Mouse (Mus musculus) MEL (cell line): ENCODE results near the gene Ccl17. TPM values are rescaled to one million over a fixed set of nuclear protein-coding genes. Genes with fewer than 3 reads are reported as not detected.

Experiments
- DNase-seq: peaks from one replicate; pipeline ENCODE4 v3.0.0; 2011; ENCODE audit warnings: low read depth, low spot score
- H3K27ac ChIP-seq: 2 replicates; pipeline ENCODE4 v1.5.1; 2012; ENCODE audit warnings: low read depth, mild to moderate bottlenecking, control low read depth, low read length, moderate library complexity; ENCODE audit not compliant: control insufficient read depth
- H3K27me3 ChIP-seq, 2 experiments: fragments of 150-350 bp in 1 of 2; sonication (generic) in 1 of 2; 2 replicates each; pipeline ENCODE4 v1.6.1; 2012; ENCODE audit warnings: low read length in 2 of 2, mild to moderate bottlenecking in 2 of 2, improper control_type of control experiment in 1 of 2, moderate library complexity in 1 of 2; ENCODE audit not compliant: insufficient read depth in 2 of 2, control insufficient read depth in 1 of 2
- H3K36me3 ChIP-seq, 2 experiments: 2 replicates each; pipeline ENCODE4 v1.6.1; 2012 to 2014; ENCODE audit warnings: low read length in 2 of 2, improper control_type of control experiment in 1 of 2, inconsistent platforms in 1 of 2, mild to moderate bottlenecking in 1 of 2; ENCODE audit not compliant: insufficient read depth in 2 of 2, control insufficient read depth in 1 of 2
- H3K4me1 ChIP-seq, 2 experiments: fragments of 150-350 bp in 1 of 2; sonication (generic) in 1 of 2; 2 replicates each; pipeline ENCODE4 v1.6.1; 2012; ENCODE audit warnings: low read length in 2 of 2, improper control_type of control experiment in 1 of 2, mild to moderate bottlenecking in 1 of 2; ENCODE audit not compliant: insufficient read depth in 2 of 2, control insufficient read depth in 1 of 2
- H3K4me3 ChIP-seq, 2 experiments: fragments of 150-350 bp in 1 of 2; sonication (generic) in 1 of 2; 2 replicates each; pipeline ENCODE4 v1.5.1; 2012; ENCODE audit warnings: low read depth in 2 of 2, low read length in 2 of 2, mild to moderate bottlenecking in 2 of 2, moderate library complexity in 2 of 2, control low read depth in 1 of 2, improper control_type of control experiment in 1 of 2; ENCODE audit not compliant: control insufficient read depth in 1 of 2, insufficient read depth in 1 of 2
- H3K79me2 ChIP-seq: 2 replicates; pipeline ENCODE4 v1.6.1; 2012; ENCODE audit warnings: mild to moderate bottlenecking, low read length, moderate library complexity; ENCODE audit not compliant: control insufficient read depth, poor library complexity, insufficient read depth
- H3K9ac ChIP-seq: 2 replicates; pipeline ENCODE4 v1.6.1; 2012; ENCODE audit warnings: low read depth, mild to moderate bottlenecking, control low read depth, low read length, moderate library complexity; ENCODE audit not compliant: control insufficient read depth, poor library complexity, severe bottlenecking
- H3K9me3 ChIP-seq: fragments of 150-350 bp; sonication (generic); replicated peaks from 2 replicates; pipeline ENCODE4 v1.6.1; 2012; ENCODE audit warnings: mild to moderate bottlenecking, low read length, improper control_type of control experiment, moderate library complexity; ENCODE audit not compliant: insufficient read depth
- CHD1 ChIP-seq: IDR thresholded peaks from 2 replicates; pipeline ENCODE4 v1.6.1; 2012; ENCODE audit warnings: low read depth, mild to moderate bottlenecking, inconsistent platforms, low read length, improper control_type of control experiment
- CTCF ChIP-seq, 3 experiments: IDR thresholded peaks in 2 of 3; conservative IDR thresholded peaks in 1 of 3; 2 replicates each; pipeline ENCODE4 v1.5.1; 2011 to 2012; ENCODE audit warnings: low read length in 3 of 3, low read depth in 2 of 3, mild to moderate bottlenecking in 2 of 3, improper control_type of control experiment in 1 of 3, inconsistent platforms in 1 of 3, mixed read lengths in 1 of 3, moderate library complexity in 1 of 3; ENCODE audit not compliant: control insufficient read depth in 1 of 3, insufficient read depth in 1 of 3, poor library complexity in 1 of 3, severe bottlenecking in 1 of 3
- E2F4 ChIP-seq: IDR thresholded peaks from 2 replicates; pipeline ENCODE4 v1.6.1; 2011; ENCODE audit warnings: low read depth, low read length, improper control_type of control experiment, borderline replicate concordance
- ETS1 ChIP-seq: IDR thresholded peaks from 2 replicates; pipeline ENCODE4 v1.6.1; 2012; ENCODE audit warnings: low read depth, mild to moderate bottlenecking, inconsistent platforms, low read length, improper control_type of control experiment, moderate library complexity
- GABPA ChIP-seq: IDR thresholded peaks from 2 replicates; pipeline ENCODE4 v1.6.1; 2012; ENCODE audit warnings: low read depth, mild to moderate bottlenecking, inconsistent platforms, low read length, improper control_type of control experiment, moderate library complexity
- HCFC1 ChIP-seq: IDR thresholded peaks from 2 replicates; pipeline ENCODE4 v1.6.1; 2012; ENCODE audit warnings: low read depth, mild to moderate bottlenecking, inconsistent platforms, low read length, improper control_type of control experiment, moderate library complexity
- KAT2A ChIP-seq: conservative IDR thresholded peaks from 2 replicates; pipeline ENCODE4 v1.6.1; 2012; ENCODE audit warnings: low read depth, low read length, improper control_type of control experiment, inconsistent platforms
- MAX ChIP-seq: IDR thresholded peaks from 2 replicates; pipeline ENCODE4 v1.6.1; 2011; ENCODE audit warnings: low read length, improper control_type of control experiment
- MAZ ChIP-seq: IDR thresholded peaks from 2 replicates; pipeline ENCODE4 v1.6.1; 2012; ENCODE audit warnings: low read depth, mild to moderate bottlenecking, inconsistent platforms, low read length, improper control_type of control experiment
- MEF2A ChIP-seq: IDR thresholded peaks from 2 replicates; pipeline ENCODE4 v1.6.1; 2014; ENCODE audit warnings: low read depth, mild to moderate bottlenecking, inconsistent platforms, low read length, improper control_type of control experiment; ENCODE audit not compliant: poor library complexity, insufficient replicate concordance, severe bottlenecking; ENCODE audit errors: extremely low read depth
- MXI1 ChIP-seq: IDR thresholded peaks from 2 replicates; pipeline ENCODE4 v1.6.1; 2011; ENCODE audit warnings: mild to moderate bottlenecking, low read depth, low read length, improper control_type of control experiment
- NELFE ChIP-seq: IDR thresholded peaks from 2 replicates; pipeline ENCODE4 v1.6.1; 2011; ENCODE audit warnings: low read depth, low read length, improper control_type of control experiment
- NRF1 ChIP-seq: IDR thresholded peaks from 2 replicates; pipeline ENCODE4 v1.6.1; 2014; ENCODE audit warnings: low read depth, mild to moderate bottlenecking, inconsistent platforms, low read length, improper control_type of control experiment, moderate library complexity; ENCODE audit not compliant: poor library complexity, insufficient read depth, severe bottlenecking
- POLR2AphosphoS2 ChIP-seq: IDR thresholded peaks from 2 replicates; pipeline ENCODE4 v1.6.1; 2011; ENCODE audit warnings: low read length, improper control_type of control experiment
- RAD21 ChIP-seq: IDR thresholded peaks from 2 replicates; pipeline ENCODE4 v1.6.1; 2011; ENCODE audit warnings: mild to moderate bottlenecking, low read depth, low read length, improper control_type of control experiment
- RCOR1 ChIP-seq: IDR thresholded peaks from 2 replicates; pipeline ENCODE4 v1.6.1; 2012; ENCODE audit warnings: low read depth, mild to moderate bottlenecking, inconsistent platforms, low read length, improper control_type of control experiment
- SIN3A ChIP-seq: IDR thresholded peaks from 2 replicates; pipeline ENCODE4 v1.6.1; 2012; ENCODE audit warnings: low read length, improper control_type of control experiment, inconsistent platforms
- SMC3 ChIP-seq: IDR thresholded peaks from 2 replicates; pipeline ENCODE4 v1.6.1; 2011; ENCODE audit warnings: low read depth, low read length, improper control_type of control experiment
- TAL1 ChIP-seq: IDR thresholded peaks from 2 replicates; pipeline ENCODE4 v1.6.1; 2012; ENCODE audit warnings: mild to moderate bottlenecking, inconsistent platforms, low read length, moderate library complexity, mixed read lengths
- TBP ChIP-seq: IDR thresholded peaks from 2 replicates; pipeline ENCODE4 v1.8.0; 2011; ENCODE audit warnings: low read depth, low read length, improper control_type of control experiment
- TCF12 ChIP-seq: IDR thresholded peaks from 2 replicates; pipeline ENCODE4 v1.6.1; 2014; ENCODE audit warnings: low read depth, mild to moderate bottlenecking, inconsistent platforms, low read length, improper control_type of control experiment, moderate library complexity
- UBTF ChIP-seq: IDR thresholded peaks from 2 replicates; pipeline ENCODE4 v1.6.1; 2012; ENCODE audit warnings: low read depth, mild to moderate bottlenecking, inconsistent platforms, low read length, improper control_type of control experiment, moderate library complexity, borderline replicate concordance; ENCODE audit not compliant: insufficient read depth
- USF1 ChIP-seq: IDR thresholded peaks from 2 replicates; pipeline ENCODE4 v1.6.1; 2014; ENCODE audit warnings: low read depth, mild to moderate bottlenecking, inconsistent platforms, low read length, improper control_type of control experiment, moderate library complexity
- ZKSCAN1 ChIP-seq: IDR thresholded peaks from 2 replicates; pipeline ENCODE4 v1.6.1; 2012; ENCODE audit warnings: low read depth, mild to moderate bottlenecking, inconsistent platforms, low read length, improper control_type of control experiment, moderate library complexity
- polyA plus RNA-seq, 2 experiments: library from polyadenylated mRNA; stranded (reverse) in 1 of 2; unstranded in 1 of 2; fragments of >175 nt in 1 of 2; fragments of >200 nt in 1 of 2; gene quantifications; 2 replicates each; pipeline versions ENCODE4 v1.2.1 to v1.2.4; 2012; ENCODE audit warnings: low replicate concordance in 2 of 2, low read depth in 1 of 2; ENCODE audit not compliant: insufficient read length in 2 of 2, insufficient read depth in 1 of 2, missing spikeins in 1 of 2
- total RNA-seq: library from RNA; depleted of rRNA; stranded (reverse); fragments of 300-350 nt; gene quantifications from 2 replicates; pipeline ENCODE4 v1.2.3, GENCODE M21; 2012; rRNA removed

Ccl17 gene
- 1.2 TPM in 1 of 2 replicates, not detected in the other for total RNA-seq
- polyA plus RNA-seq: under 1 TPM in 1 of 2 experiments, not detected in 1; 0.43 TPM

GRCm38 (mm10) chr8:94810153-94810552 is at the start of gene Ccl17:
Gene Ccl17, plus strand, starts transcription at chr8:94810453.
- Histone ChIP-seq H3K27ac (no peak within 1 kb of the TSS), H3K4me1 (peaks cover 0 to under 1% of the 10 kb centered on the region in 2 experiments; a peak in 2 of 4 replicates), H3K79me2 (no peaks in the 10 kb centered on the region), H3K36me3 (no peaks in the 10 kb centered on the region), H3K9ac (no peak within 1 kb of the TSS), H3K9me3 (no peaks in the 10 kb centered on the region), H3K4me3 (no peak within 1 kb of the TSS), H3K27me3 (no peaks in the 10 kb centered on the region)
- DNase-seq: no peak
- TF ChIP-seq TCF12 (no peak), RCOR1 (no peak), ZKSCAN1 (no peak), USF1 (no peak), MAZ (no peak), ETS1 (no peak), MXI1 (no peak), KAT2A (no peak), MEF2A (no peak), TAL1 (no peak), TBP (no peak), HCFC1 (no peak)

- H3K9ac ChIP-seq: no peak overlapping the region
- H3K27ac ChIP-seq: no peak overlapping the region
- TF ChIP-seq UBTF (no peak), RAD21 (no peak), CTCF (IDR thresholded peaks at IDR 0.05 in 2 of 3, conservative IDR thresholded peaks at IDR 0.05 in 1 of 3; ENCODE audit: control insufficient read depth in 1 of 3, insufficient read depth in 1 of 3, low read depth in 2 of 3, low read length in 3 of 3, poor library complexity in 1 of 3, severe bottlenecking in 1 of 3) (no peak)
- H3K27me3 ChIP-seq: peaks cover 0 to 9% of the 10 kb centered on the region in 2 experiments; a peak in 3 of 4 replicates
- H3K79me2 ChIP-seq: no peaks in the 10 kb centered on the region
- no peaks in the 10 kb centered on the region for H3K36me3 ChIP-seq
- no peaks in the 10 kb centered on the region for H3K9me3 ChIP-seq
- H3K4me1 ChIP-seq: no peaks in the 10 kb centered on the region
- H3K4me3 ChIP-seq: no peak overlapping the region
- DNase-seq: no peak
These were observed 43.2 kb upstream of the Ccl17 start for GRCm38 (mm10) chr8:94767035-94767434.

- Histone ChIP-seq H3K79me2 (no peaks in the 10 kb centered on the region), H3K9me3 (no peaks in the 10 kb centered on the region), H3K36me3 (no peaks in the 10 kb centered on the region), H3K27me3 (peaks cover 0 to 6% of the 10 kb centered on the region in 2 experiments; a peak in 2 of 4 replicates)
- DNase-seq: no peak
- no peak for TF ChIP-seq POLR2AphosphoS2
- no peak for TF ChIP-seq CTCF (IDR thresholded peaks at IDR 0.05 in 2 of 3, conservative IDR thresholded peaks at IDR 0.05 in 1 of 3; ENCODE audit: control insufficient read depth in 1 of 3, insufficient read depth in 1 of 3, low read depth in 2 of 3, low read length in 3 of 3, poor library complexity in 1 of 3, severe bottlenecking in 1 of 3)
- TF ChIP-seq KAT2A: no peak
- TF ChIP-seq TCF12: no peak
- no peak for TF ChIP-seq CHD1
- no peak for TF ChIP-seq E2F4
- no peak for TF ChIP-seq SIN3A
- no peak for TF ChIP-seq MAX
- TF ChIP-seq NRF1: no peak
- no peak for TF ChIP-seq SMC3
- no peak for TF ChIP-seq NELFE
- no peak for TF ChIP-seq TBP
- TF ChIP-seq GABPA: no peak
- no peak for TF ChIP-seq MAZ
- TF ChIP-seq, all 39 proteins: peak for 0
- Histone ChIP-seq H3K4me3 (no peak overlapping the region), H3K9ac (no peak overlapping the region), H3K27ac (no peak overlapping the region), H3K4me1 (no peaks in the 10 kb centered on the region)
These were observed 39.3 kb upstream of the Ccl17 start for GRCm38 (mm10) chr8:94770945-94771344.
